Comparison of ENCODE assay signal across 9 mouse cellular contexts in the genomic region with DNA sequence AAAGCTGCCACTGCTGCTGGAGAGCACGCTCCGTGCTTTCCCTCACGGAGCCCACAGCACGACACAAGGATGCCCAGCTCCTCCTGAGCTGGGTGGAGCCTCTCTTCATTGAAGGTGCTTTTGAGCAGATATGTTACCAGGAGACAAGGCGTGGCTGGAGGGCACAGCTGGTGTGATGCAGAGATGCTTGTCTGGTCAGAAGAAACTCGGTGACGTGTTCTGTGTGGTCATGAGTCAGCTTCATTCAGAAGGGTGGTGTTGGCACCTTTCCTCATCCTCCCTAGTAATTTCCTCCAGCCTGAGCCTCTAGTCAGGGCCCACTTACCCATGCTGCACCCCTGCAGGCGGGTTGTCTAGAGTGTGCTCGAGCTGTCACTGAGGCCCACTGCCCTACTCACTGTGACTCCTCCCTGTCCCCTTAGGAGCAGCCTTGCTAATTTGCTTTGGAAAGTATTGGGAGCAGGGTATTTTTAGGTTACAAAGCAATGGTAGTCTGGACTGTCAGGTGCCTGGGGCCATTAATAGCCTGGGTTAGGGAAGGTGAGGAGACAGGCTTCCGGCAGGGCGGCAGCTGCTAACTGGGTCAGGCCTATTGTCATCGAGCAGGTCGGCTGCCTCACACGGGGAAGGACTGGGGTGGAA. TPM values are rescaled to one million over a fixed set of nuclear protein-coding genes. Genes with fewer than 3 reads are reported as not detected.
A peak's percentile ranks its signal among the peaks of the same experiment; 100 is the strongest.
DNase-seq lines count a peak whose midpoint lies in the region; TF ChIP-seq lines count a peak whose summit lies in the region.
"Had no signal": no experiment of that assay in that cellular context is flagged by ENCODE, and none has a peak within 500 bp of the region (broad histone marks: within the 10 kb centered on the region; RNA-seq: fewer than 3 reads in every experiment).

No protein-coding gene starts in this region.

- peak overlapping the region; percentile 47 for H3K4me3 ChIP-seq in erythroblast, embryonic 14.5 days (replicated peaks)
- H3K4me3 ChIP-seq in left cerebral cortex, adult 2 months, result no peak overlapping the region

- peaks cover 81% of the 10 kb centered on the region for H3K36me3 ChIP-seq in erythroblast, embryonic 14.5 days (ENCODE audit: control insufficient read depth)

- no peaks in the 10 kb centered on the region for H3K27me3 ChIP-seq in erythroblast, embryonic 14.5 days (ENCODE audit: control insufficient read depth)

- H3K4me1 ChIP-seq in erythroblast, embryonic 14.5 days (ENCODE audit: control insufficient read depth), result peaks cover 82% of the 10 kb centered on the region

- no peaks in the 10 kb centered on the region for H3K9me3 ChIP-seq in erythroblast, embryonic 14.5 days (ENCODE audit: control insufficient read depth, low read length)

- TF ChIP-seq CTCF in left cerebral cortex, adult 2 months (IDR thresholded peaks at IDR 0.05), result no peak

- intact Hi-C loops in left cerebral cortex, adult 2 months (cut with DNase I), result no loop called here

- peak overlapping the region; percentile 47 for H3K27ac ChIP-seq in left cerebral cortex, adult 2 months
- H3K27ac ChIP-seq: kidney, postnatal 0 days had no signal

- peak; percentile 55 for DNase-seq in gastrocnemius, adult 18-20 months (ENCODE audit: low spot score)
- no peak for DNase-seq in gastrocnemius, adult 8-10 months (ENCODE audit: low spot score in 2 of 2)
- peak; percentile 92 for DNase-seq in MN1 (ENCODE audit: low spot score)
- DNase-seq in left cerebral cortex, adult 2 months (ENCODE audit: extremely low spot score in 1 of 2, low spot score in 2 of 2), result peak; percentile 40 to 63
- peak; percentile 36 to 56 for DNase-seq in spleen, postnatal 14 days (ENCODE audit: low spot score in 2 of 2)
- DNase-seq in ovary, adult 18-20 months (ENCODE audit: low spot score), result no peak
- DNase-seq in kidney, adult 9 months, result no peak

RNA-seq across cellular contexts. Expression of a gene that starts 33.8 kb away (rescaled TPM):
- 100 to 1,000 TPM; 225 to 239 TPM for total RNA-seq in gastrocnemius, adult 18-20 months (2021)
- total RNA-seq in gastrocnemius, adult 8-10 months (2022), result 100 to 1,000 TPM; 211 to 247 (median 228) TPM
- 7.6 and 8.1 TPM in 2 replicates for polyA plus RNA-seq in erythroblast, embryonic 14.5 days (2012)
- 100 to 1,000 TPM; 344 to 351 TPM for total RNA-seq in left cerebral cortex, adult 2 months (2021)

Comparison
In these comparisons a context has a peak if more than half of its experiments do, and no peak if none do; other contexts are left out.
1. DNase-seq: peak in gastrocnemius, adult 18-20 months (single experiment), MN1 (single experiment), left cerebral cortex, adult 2 months (2 of 2) and spleen, postnatal 14 days (2 of 2); none in gastrocnemius, adult 8-10 months (0 of 2), ovary, adult 18-20 months (single experiment) and kidney, adult 9 months (single experiment).